Mouse (Mus musculus): ENCODE measurements around the gene Mapk9. TPM values are rescaled to one million over a fixed set of nuclear protein-coding genes. Genes with fewer than 3 reads are reported as not detected.

The Mapk9 gene
- polyA plus RNA-seq, 1 experiment: 47.5 TPM

- Histone ChIP-seq H3K27me3 (ENCODE audit: control insufficient read depth, insufficient read depth, low read length, poor library complexity, severe bottlenecking) (no peaks in the 10 kb centered on the region), H3K4me3 (ENCODE audit: low read depth, low read length) (no peak overlapping the region), H3K9me3 (replicated peaks; ENCODE audit: control insufficient read depth, insufficient read depth, low read length, poor library complexity, severe bottlenecking) (no peaks in the 10 kb centered on the region), H3K27ac (ENCODE audit: insufficient read depth, low read length) (no peak overlapping the region), H3K9ac (ENCODE audit: low read depth, poor library complexity, severe bottlenecking) (no peak overlapping the region), H3K4me1 (ENCODE audit: control insufficient read depth, insufficient read depth, low read length) (no peaks in the 10 kb centered on the region), H3K36me3 (ENCODE audit: control insufficient read depth, insufficient read depth, low read length, poor library complexity, severe bottlenecking) (no peaks in the 10 kb centered on the region)
- no peak for TF ChIP-seq EP300 (IDR thresholded peaks at IDR 0.05; ENCODE audit: insufficient read depth, low read depth, low read length)
- no peak for TF ChIP-seq CTCF (IDR thresholded peaks at IDR 0.05; ENCODE audit: low read depth, low read length)
- no peak for TF ChIP-seq POLR2A (IDR thresholded peaks at IDR 0.05; ENCODE audit: insufficient read depth, low read length)
These were observed 45.4 kb downstream of the Mapk9 start for GRCm38 (mm10) chr11:49891993-49892392.

GRCm38 (mm10) chr11:49893806-49894205 is 47.3 kb downstream of the Mapk9 start:
- TF ChIP-seq CTCF (IDR thresholded peaks at IDR 0.05; ENCODE audit: low read depth, low read length) (no peak), POLR2A (IDR thresholded peaks at IDR 0.05; ENCODE audit: insufficient read depth, low read length) (no peak), EP300 (IDR thresholded peaks at IDR 0.05; ENCODE audit: insufficient read depth, low read depth, low read length) (no peak)
- Histone ChIP-seq H3K9ac (ENCODE audit: low read depth, poor library complexity, severe bottlenecking) (no peak overlapping the region), H3K27ac (ENCODE audit: insufficient read depth, low read length) (no peak overlapping the region), H3K4me1 (ENCODE audit: control insufficient read depth, insufficient read depth, low read length) (no peaks in the 10 kb centered on the region), H3K27me3 (ENCODE audit: control insufficient read depth, insufficient read depth, low read length, poor library complexity, severe bottlenecking) (no peaks in the 10 kb centered on the region), H3K36me3 (ENCODE audit: control insufficient read depth, insufficient read depth, low read length, poor library complexity, severe bottlenecking) (no peaks in the 10 kb centered on the region), H3K4me3 (ENCODE audit: low read depth, low read length) (no peak overlapping the region), H3K9me3 (replicated peaks; ENCODE audit: control insufficient read depth, insufficient read depth, low read length, poor library complexity, severe bottlenecking) (no peaks in the 10 kb centered on the region)

GRCm38 (mm10) chr11:49895966-49896590 is 49.5 kb downstream of the Mapk9 start:
- Histone ChIP-seq H3K9ac (ENCODE audit: low read depth, poor library complexity, severe bottlenecking) (no peak overlapping the region), H3K4me1 (ENCODE audit: control insufficient read depth, insufficient read depth, low read length) (no peaks in the 10 kb centered on the region), H3K27me3 (ENCODE audit: control insufficient read depth, insufficient read depth, low read length, poor library complexity, severe bottlenecking) (no peaks in the 10 kb centered on the region), H3K27ac (ENCODE audit: insufficient read depth, low read length) (no peak overlapping the region), H3K36me3 (ENCODE audit: control insufficient read depth, insufficient read depth, low read length, poor library complexity, severe bottlenecking) (no peaks in the 10 kb centered on the region), H3K9me3 (replicated peaks; ENCODE audit: control insufficient read depth, insufficient read depth, low read length, poor library complexity, severe bottlenecking) (no peaks in the 10 kb centered on the region), H3K4me3 (ENCODE audit: low read depth, low read length) (no peak overlapping the region)
- no peak for TF ChIP-seq EP300 (IDR thresholded peaks at IDR 0.05; ENCODE audit: insufficient read depth, low read depth, low read length)
- no peak for TF ChIP-seq CTCF (IDR thresholded peaks at IDR 0.05; ENCODE audit: low read depth, low read length)
- no peak for TF ChIP-seq POLR2A (IDR thresholded peaks at IDR 0.05; ENCODE audit: insufficient read depth, low read length)

GRCm38 (mm10) chr11:49900043-49900442 is 53.5 kb downstream of the Mapk9 start:
- Histone ChIP-seq H3K27me3 (ENCODE audit: control insufficient read depth, insufficient read depth, low read length, poor library complexity, severe bottlenecking) (peaks cover 5% of the 10 kb centered on the region; the same call in 1 of the 2 replicates), H3K9ac (ENCODE audit: low read depth, poor library complexity, severe bottlenecking) (no peak overlapping the region), H3K9me3 (replicated peaks; ENCODE audit: control insufficient read depth, insufficient read depth, low read length, poor library complexity, severe bottlenecking) (no peaks in the 10 kb centered on the region), H3K4me3 (ENCODE audit: low read depth, low read length) (no peak overlapping the region), H3K4me1 (ENCODE audit: control insufficient read depth, insufficient read depth, low read length) (no peaks in the 10 kb centered on the region), H3K36me3 (ENCODE audit: control insufficient read depth, insufficient read depth, low read length, poor library complexity, severe bottlenecking) (no peaks in the 10 kb centered on the region), H3K27ac (ENCODE audit: insufficient read depth, low read length) (no peak overlapping the region)
- no peak for TF ChIP-seq POLR2A (IDR thresholded peaks at IDR 0.05; ENCODE audit: insufficient read depth, low read length)
- TF ChIP-seq EP300 (IDR thresholded peaks at IDR 0.05; ENCODE audit: insufficient read depth, low read depth, low read length): no peak
- no peak for TF ChIP-seq CTCF (IDR thresholded peaks at IDR 0.05; ENCODE audit: low read depth, low read length)

GRCm38 (mm10) chr11:49900962-49901658 is 54.6 kb downstream of the Mapk9 start:
- 0 out of 2 replicates have a peak overlapping the region, but pooled peaks have one; percentile 45 for H3K9ac ChIP-seq (ENCODE audit: low read depth, poor library complexity, severe bottlenecking)
- H3K36me3 ChIP-seq (ENCODE audit: control insufficient read depth, insufficient read depth, low read length, poor library complexity, severe bottlenecking): no peaks in the 10 kb centered on the region
- no peak for TF ChIP-seq EP300 (IDR thresholded peaks at IDR 0.05; ENCODE audit: insufficient read depth, low read depth, low read length)
- H3K27me3 ChIP-seq (ENCODE audit: control insufficient read depth, insufficient read depth, low read length, poor library complexity, severe bottlenecking): peaks cover 5% of the 10 kb centered on the region; the same call in 1 of the 2 replicates
- H3K27ac ChIP-seq (ENCODE audit: insufficient read depth, low read length): no peak overlapping the region
- H3K9me3 ChIP-seq (replicated peaks; ENCODE audit: control insufficient read depth, insufficient read depth, low read length, poor library complexity, severe bottlenecking): no peaks in the 10 kb centered on the region
- H3K4me1 ChIP-seq (ENCODE audit: control insufficient read depth, insufficient read depth, low read length): no peaks in the 10 kb centered on the region
- peak overlapping the region; percentile 61 for H3K4me3 ChIP-seq (ENCODE audit: low read depth, low read length)
